Mouse (Mus musculus): ENCODE results near the gene Frem2.

Frem2 gene

DNA sequence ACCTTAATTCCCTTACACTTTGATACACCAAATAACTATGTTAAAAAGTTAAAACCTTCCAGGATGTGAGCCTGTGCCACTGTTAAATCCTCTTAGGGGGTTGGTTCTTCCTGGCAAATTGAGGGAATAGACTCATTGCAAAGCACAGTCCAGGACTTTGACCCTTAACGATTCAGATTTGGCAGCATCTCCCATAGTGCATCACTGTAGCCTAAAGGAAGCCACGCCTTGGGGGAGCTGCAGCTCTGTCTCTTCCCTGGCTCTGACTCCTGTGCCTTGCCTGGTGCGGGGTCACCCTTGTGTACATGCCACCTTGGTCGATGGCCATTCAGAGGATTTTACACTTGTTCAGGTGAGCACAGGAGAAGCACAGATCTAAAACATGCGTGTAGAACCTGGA is 187.5 kb downstream of the Frem2 start:
- DNase-seq (ENCODE audit: low spot score in 2 of 2): no peak

DNA sequence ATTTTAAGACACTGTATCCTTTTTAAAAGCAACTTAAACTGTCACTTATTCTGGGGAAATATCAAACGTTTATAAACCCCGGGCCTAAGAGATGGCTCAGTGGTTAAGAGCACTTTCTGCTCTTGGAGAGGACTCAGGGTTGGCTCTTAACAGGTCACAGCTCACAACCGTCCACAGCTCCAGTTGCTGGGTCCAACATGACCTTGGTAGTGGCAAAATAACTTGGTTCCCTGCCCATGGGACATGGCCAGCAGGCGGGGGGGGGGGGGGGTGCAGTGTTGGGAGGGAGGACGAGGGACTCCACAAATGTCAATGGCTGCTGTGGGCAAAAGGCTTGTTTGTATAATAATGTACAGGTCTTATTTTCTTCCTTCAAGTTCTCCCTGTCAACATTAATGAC is 189.8 kb downstream of the Frem2 start:
- no peak for DNase-seq (ENCODE audit: low spot score in 2 of 2)

DNA sequence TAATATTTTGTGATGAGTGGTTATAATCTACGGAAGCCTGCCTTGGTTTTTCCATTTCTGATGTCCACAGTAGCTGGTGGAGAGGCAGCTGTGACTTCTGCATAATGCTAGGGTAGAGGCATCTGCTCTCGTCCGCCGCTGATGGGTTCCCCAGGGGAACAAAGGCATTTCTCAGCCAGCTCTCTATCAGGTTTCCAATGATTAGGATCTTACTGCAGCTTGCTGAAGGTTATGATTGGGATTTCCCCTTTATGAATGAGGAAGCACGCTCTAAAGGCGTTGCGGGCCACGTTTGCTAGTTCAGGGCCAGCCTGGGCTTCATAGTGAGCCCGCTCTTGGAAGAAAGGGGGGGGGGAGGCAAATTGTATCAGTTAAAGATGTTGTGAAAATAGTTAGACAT is 190.7 kb downstream of the Frem2 start:
- DNase-seq (ENCODE audit: low spot score in 2 of 2): no peak

DNA sequence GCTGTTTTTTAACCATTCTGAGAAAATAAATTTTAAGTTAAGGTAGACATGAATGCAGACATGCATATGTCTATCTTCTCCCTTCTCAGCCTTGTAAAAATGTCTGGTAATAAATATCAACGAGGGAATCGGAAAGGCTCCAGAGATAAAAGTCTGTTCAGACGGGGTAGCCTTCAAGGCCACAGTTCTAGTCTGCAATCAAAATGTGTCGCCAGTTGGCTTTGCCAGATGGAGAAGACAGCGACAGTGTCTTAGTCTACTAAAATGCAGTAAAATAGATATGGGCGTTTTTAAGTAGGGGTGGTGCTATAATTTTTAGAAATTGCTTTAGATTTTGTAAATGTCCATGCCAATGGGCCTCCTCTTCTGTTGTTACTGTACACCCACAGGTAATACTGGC is 191.8 kb downstream of the Frem2 start:
- DNase-seq (ENCODE audit: low spot score in 2 of 2): no peak

- no peak for DNase-seq (ENCODE audit: low spot score in 2 of 2)
These were observed 192.9 kb downstream of the Frem2 start for GRCm38 (mm10) chr3:53464146-53464698.
